Mouse (Mus musculus) retina, postnatal 1 day (tissue): ENCODE measurements at regions not wholly inside any gene's neighbourhood (a gene's known extent, or its start where the extent isn't known, plus 50 kb on each side); places are given as distances from the start of the nearest gene placed in this dataset.

Experiments used
- DNase-seq: peaks from one replicate; pipeline ENCODE4 v3.0.0-alpha.2; 2012

GRCm38 (mm10) chr8:100796628-100797027 is 1380.4 kb upstream of the Cdh8 start:
- no peak for DNase-seq

GRCm38 (mm10) chr8:100793951-100794350 is 1377.7 kb upstream of the Cdh8 start:
- DNase-seq = no peak

- DNase-seq = no peak
These were observed 1374.4 kb upstream of the Cdh8 start for GRCm38 (mm10) chr8:100790592-100791141.

GRCm38 (mm10) chr8:100788132-100788531 is 1371.9 kb upstream of the Cdh8 start:
- no peak for DNase-seq

GRCm38 (mm10) chr8:100772742-100773370 is 1356.6 kb upstream of the Cdh8 start:
- peak; percentile 79 for DNase-seq

- DNase-seq = peak; percentile 48
These were observed 1353.3 kb upstream of the Cdh8 start for GRCm38 (mm10) chr8:100769617-100770016.

- peak; percentile 14 for DNase-seq
These were observed 1317.7 kb upstream of the Cdh8 start for GRCm38 (mm10) chr8:100733927-100734326.

GRCm38 (mm10) chr8:100702365-100702764 is 1286.1 kb upstream of the Cdh8 start:
- no peak for DNase-seq

GRCm38 (mm10) chr8:100695043-100695442 is 1278.8 kb upstream of the Cdh8 start:
- DNase-seq = no peak

- no peak for DNase-seq
These were observed 1262.3 kb upstream of the Cdh8 start for GRCm38 (mm10) chr8:100678580-100678979.
